Mouse (Mus musculus) large intestine, adult 2 months (tissue): ENCODE results near the gene Mnx1. TPM values are rescaled to one million over a fixed set of nuclear protein-coding genes. Genes with fewer than 3 reads are reported as not detected.

Source experiments
- DNase-seq: peaks from one replicate; pipeline ENCODE4 v3.0.0-alpha.2; 2012; ENCODE audit warnings: low read depth, low spot score
- WGBS: fragments of 180-500 bp; shearing (Covaris S2); methylation state at CpG from one replicate; pipeline ENCODE4 v1.1.7; 2018; 5-methylcytosine and 5-hydroxymethylcytosine counted together
- polyA plus RNA-seq: library from polyadenylated mRNA; depleted of rRNA; stranded (reverse); fragments of >200 nt; gene quantifications from 2 replicates; pipeline ENCODE4 v1.2.3, GENCODE M21; 2012; rRNA removed

Mnx1 gene
- 0.81 and 1.2 TPM in 2 replicates for polyA plus RNA-seq

- no peak for DNase-seq
- WGBS, result 1% methylated on average over 65 of the region's 65 CpGs
Measured at GRCm38 (mm10) chr5:29478208-29479197, at the start of gene Mnx1. Gene Mnx1, minus strand, starts transcription at chr5:29478470.

GRCm38 (mm10) chr5:29516432-29516831, 38.2 kb upstream of the Mnx1 start:
- WGBS, result 84% methylated on average over 5 of the region's 5 CpGs
- no peak for DNase-seq

- no peak for DNase-seq
- WGBS, result 69% methylated on average over 3 of the region's 3 CpGs
Measured at GRCm38 (mm10) chr5:29515888-29516287, 37.6 kb upstream of the Mnx1 start.

- WGBS, result 22% methylated on average over 3 of the region's 3 CpGs
- no peak for DNase-seq
Measured at GRCm38 (mm10) chr5:29507013-29507412, 28.7 kb upstream of the Mnx1 start.

DNA sequence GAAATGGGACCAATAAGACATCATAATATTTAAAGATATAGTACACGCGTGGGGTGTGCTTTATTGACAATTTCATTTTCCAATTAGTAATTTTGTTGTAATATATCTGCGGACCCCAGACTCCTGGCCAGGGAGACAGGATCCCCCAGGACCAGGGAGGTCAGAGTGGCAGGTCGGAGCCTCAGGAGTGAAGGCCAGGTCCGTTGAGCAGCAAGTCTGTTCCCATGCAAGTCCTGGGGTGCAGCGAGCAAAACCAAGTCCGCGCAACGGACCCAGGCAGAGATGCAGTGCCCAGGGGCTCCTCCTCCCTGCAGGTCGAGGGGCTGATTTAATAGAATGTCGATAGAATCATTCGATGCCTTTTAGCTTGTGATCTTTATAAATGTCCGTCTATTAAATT, 9.1 kb upstream of the Mnx1 start:
- WGBS, result 49% methylated on average over 13 of the region's 13 CpGs
- DNase-seq, result no peak

DNA sequence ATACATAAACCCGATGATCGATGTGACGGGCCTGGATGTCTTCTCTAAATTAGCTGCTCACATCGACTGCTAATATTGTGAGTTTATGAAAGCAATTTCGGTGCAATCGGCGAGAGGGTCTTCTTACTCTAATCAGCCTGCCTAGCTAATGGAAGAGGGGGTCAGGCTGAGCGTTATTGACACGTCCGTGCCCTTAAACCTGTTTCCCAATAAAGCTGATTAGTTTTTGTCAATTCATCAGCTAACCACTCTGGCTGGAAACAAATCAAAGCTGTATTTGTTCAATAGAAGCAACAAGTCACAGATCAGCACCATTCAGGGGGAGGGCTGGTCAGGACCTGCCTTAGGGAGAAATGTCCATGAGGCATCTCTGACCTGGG, 7.7 kb upstream of the Mnx1 start:
- no peak for DNase-seq
- 14% methylated on average over 10 of the region's 10 CpGs for WGBS

- no peak for DNase-seq
- 17% methylated on average over 38 of the region's 38 CpGs for WGBS
Measured at GRCm38 (mm10) chr5:29484965-29485940, 7.0 kb upstream of the Mnx1 start.

GRCm38 (mm10) chr5:29483801-29484200, 5.5 kb upstream of the Mnx1 start:
- no peak for DNase-seq
- 41% methylated on average over 4 of the region's 4 CpGs for WGBS

DNA sequence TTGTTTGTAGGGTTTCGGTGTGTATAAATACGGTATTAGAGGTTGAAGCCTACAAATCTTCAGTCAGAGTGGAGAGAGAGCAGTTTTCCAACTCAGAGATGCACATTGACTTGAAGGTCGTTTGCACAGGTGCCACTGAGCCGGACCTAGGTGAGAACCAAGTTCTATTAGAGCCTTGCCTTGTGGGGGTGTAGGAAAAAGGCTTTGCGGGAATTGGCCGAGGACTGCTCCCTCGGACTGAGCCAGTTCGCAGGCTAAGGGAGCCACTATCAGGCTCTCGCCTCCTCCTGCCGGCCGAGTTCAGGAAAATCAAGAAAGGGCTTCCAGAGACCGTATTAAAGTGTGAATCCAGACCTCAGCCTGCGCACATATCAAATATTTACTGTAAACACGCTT, 926 bp upstream of the Mnx1 start:
- WGBS, result under 1% methylated on average over 14 of the region's 14 CpGs
- DNase-seq, result no peak

DNA sequence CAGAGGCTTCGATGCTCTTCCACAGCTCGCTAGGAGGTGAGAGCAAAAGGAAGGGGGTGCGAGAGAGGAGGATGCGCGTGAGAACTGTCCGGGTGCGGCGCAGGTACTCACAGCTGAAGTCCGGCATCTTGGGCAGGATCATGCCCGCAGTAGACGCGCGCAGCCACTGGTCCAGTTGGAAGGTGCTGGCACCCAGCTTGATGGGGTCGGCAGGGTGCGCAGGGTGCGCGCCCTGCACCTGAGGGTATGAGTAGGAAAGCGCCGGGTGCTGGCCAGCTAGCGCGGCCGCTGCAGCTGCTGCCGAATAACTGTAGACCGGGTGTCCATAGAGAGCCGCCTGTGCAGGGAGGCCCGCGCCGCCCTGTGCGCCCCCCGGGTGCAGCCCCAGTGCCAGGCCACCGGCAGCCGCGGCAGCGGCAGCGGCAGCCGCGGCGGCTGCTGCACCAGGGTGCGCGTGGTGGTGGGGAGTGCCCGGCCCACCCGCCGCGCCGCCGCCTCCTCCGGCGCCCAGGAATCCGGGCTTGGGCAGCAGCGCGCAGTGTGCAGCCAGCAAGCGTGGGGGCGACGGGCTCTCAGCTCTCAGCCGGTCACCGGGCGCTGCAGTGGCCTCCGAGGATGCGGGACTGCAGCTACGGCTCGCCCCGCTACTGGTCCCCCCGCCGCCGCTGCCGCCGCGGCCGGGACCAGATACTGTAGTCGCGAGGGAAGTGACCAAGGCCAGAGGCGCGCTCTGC, 629 bp downstream of the Mnx1 start:
- DNase-seq, result no peak
- WGBS, result 1% methylated on average over 70 of the region's 73 CpGs

- WGBS, result 27% methylated on average over 1 of the region's 1 CpGs
- DNase-seq, result no peak
Measured at GRCm38 (mm10) chr5:29476021-29476420, 2.2 kb downstream of the Mnx1 start.

GRCm38 (mm10) chr5:29475556-29475955, 2.7 kb downstream of the Mnx1 start:
- WGBS, result 20% methylated on average over 5 of the region's 5 CpGs
- no peak for DNase-seq

- 32% methylated on average over 10 of the region's 10 CpGs for WGBS
Measured at GRCm38 (mm10) chr5:29475041-29475440, 3.2 kb downstream of the Mnx1 start.

DNA sequence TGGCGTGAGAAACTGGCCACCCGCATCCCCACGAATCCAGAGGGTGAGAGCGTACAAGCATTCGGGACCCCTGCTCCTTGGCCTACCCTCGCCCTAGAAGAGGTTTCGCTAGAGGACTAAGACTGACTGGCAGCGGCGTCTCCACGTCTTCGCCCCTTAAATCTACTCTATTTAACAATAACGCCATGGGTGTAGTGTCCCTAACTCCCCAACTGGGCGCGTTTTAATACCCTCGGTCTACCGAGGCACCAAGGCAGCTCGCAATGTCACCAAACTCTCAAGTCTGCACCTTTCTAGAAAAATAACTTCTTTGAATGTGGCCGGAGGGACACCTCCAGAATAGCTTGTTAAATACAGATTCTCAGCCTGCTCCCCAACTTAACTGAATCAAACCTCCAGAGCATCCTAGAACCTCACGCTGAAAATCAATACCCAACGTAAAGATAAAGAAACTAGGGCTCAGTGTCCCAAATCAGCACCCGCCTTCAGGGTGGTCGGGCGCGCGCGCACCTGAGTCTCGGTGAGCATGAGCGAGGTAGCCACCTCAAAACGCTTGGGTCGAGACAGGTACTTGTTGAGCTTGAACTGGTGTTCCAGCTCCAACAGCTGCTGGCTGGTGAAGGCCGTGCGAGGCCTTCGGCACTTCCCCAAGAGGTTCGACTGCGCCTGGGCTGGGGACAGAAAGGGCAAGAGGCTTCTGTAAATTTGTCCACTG, 3.9 kb downstream of the Mnx1 start:
- DNase-seq, result no peak
- 43% methylated on average over 35 of the region's 35 CpGs for WGBS

More at GRCm38 (mm10) chr5:29475041-29475440, 3.2 kb downstream of the Mnx1 start:
- no peak for DNase-seq

DNA sequence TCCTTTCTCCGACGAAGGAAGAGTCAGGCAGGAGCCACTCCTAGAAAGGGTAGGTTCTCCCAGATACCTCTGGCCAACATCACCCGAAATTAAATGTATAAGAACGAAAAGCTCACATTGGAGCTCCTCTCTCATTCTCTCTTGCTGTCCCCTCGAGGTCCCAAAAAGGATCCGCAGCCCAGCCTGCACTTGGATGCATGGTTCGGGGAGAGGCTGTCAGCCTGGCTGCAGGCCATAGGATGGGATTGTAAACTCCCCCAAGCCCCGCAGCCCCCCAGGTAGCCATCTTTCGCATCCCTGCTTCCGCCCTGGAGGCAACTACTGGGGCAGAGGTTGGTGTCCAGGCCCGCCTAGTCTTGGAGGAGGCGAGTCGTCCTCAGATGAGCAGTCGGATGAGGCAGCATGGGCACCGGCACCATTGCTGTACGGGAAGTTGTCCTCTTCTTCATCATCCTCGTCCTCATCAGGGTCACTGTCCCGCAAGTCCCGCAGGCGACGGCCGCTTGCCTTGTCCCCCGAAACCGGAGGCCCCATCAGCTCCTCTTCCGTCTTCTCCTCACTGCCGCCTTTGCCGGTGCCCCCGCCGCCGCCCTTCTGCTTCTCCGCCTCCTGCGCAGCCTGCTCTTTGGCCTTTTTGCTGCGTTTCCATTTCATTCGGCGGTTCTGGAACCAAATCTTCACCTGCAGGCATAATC, 4.6 kb downstream of the Mnx1 start:
- DNase-seq, result no peak
- WGBS, result 44% methylated on average over 35 of the region's 35 CpGs

GRCm38 (mm10) chr5:29471855-29472665, 6.2 kb downstream of the Mnx1 start:
- WGBS, result 36% methylated on average over 22 of the region's 22 CpGs

GRCm38 (mm10) chr5:29471396-29471795, 6.9 kb downstream of the Mnx1 start:
- WGBS, result 51% methylated on average over 11 of the region's 11 CpGs
- DNase-seq, result no peak

More at GRCm38 (mm10) chr5:29471855-29472665, 6.2 kb downstream of the Mnx1 start:
- no peak for DNase-seq
